In genomic region chr8:10448545-10448944, GRCm38 (mm10) we compare ENCODE assay signal across 14 mouse cellular contexts.
DNase-seq lines count a peak whose midpoint lies in the region; ATAC-seq and TF ChIP-seq lines count a peak whose summit lies in the region.
"Had no signal": no experiment of that assay in that cellular context is flagged by ENCODE, and none has a peak within 500 bp of the region (broad histone marks: within the 10 kb centered on the region; RNA-seq: fewer than 3 reads in every experiment).

No protein-coding gene starts in this region.

- H3K9me3 ChIP-seq in embryonic facial prominence, embryonic 14.5 days (ENCODE audit: control insufficient read depth, low read length): no peaks in the 10 kb centered on the region
- H3K9me3 ChIP-seq in embryonic facial prominence, embryonic 10.5 days: no peaks in the 10 kb centered on the region
- H3K9me3 ChIP-seq: G1E; hindbrain, embryonic 10.5 days; lung, embryonic 15.5 days had no signal

- intact Hi-C loops in gastrocnemius, adult 2 months (cut with DNase I): no loop called here
- intact Hi-C loops in heart, postnatal 10 days (cut with DNase I): no loop called here

- H3K4me2 ChIP-seq in embryonic facial prominence, embryonic 14.5 days (ENCODE audit: low read depth, low read length): no peak overlapping the region
- H3K4me2 ChIP-seq: heart, embryonic 11.5 days; lung, embryonic 15.5 days had no signal

- TF ChIP-seq CTCF in gastrocnemius, adult 2 months (IDR thresholded peaks at IDR 0.05): no peak

- peak; percentile 19 for DNase-seq in embryonic facial prominence, embryonic 14.5 days (ENCODE audit: low spot score)
- DNase-seq in embryonic facial prominence, embryonic 10.5 days (ENCODE audit: low spot score): no peak
- peak; percentile 53 for DNase-seq in right cerebral cortex, adult 18-20 months
- DNase-seq in right cerebral cortex, postnatal 25 days: no peak
- DNase-seq in gastrocnemius, adult 2 months: peak; percentile 83
- DNase-seq in yolk sac, embryonic 10.5 days (ENCODE audit: low spot score): no peak
- no peak for DNase-seq in heart, postnatal 10 days
- DNase-seq: cerebellum, adult 11 months; forebrain, postnatal 0 days had no signal

- no peaks in the 10 kb centered on the region for H3K27me3 ChIP-seq in embryonic facial prominence, embryonic 14.5 days (replicated peaks; ENCODE audit: control insufficient read depth, insufficient read depth, low read length)
- H3K27me3 ChIP-seq in embryonic facial prominence, embryonic 10.5 days (replicated peaks; ENCODE audit: low read depth, poor library complexity, severe bottlenecking): no peaks in the 10 kb centered on the region
- H3K27me3 ChIP-seq: lung, embryonic 15.5 days had no signal

- no peaks in the 10 kb centered on the region for H3K36me3 ChIP-seq in embryonic facial prominence, embryonic 14.5 days (ENCODE audit: control insufficient read depth, insufficient read depth, low read length)
- H3K36me3 ChIP-seq in embryonic facial prominence, embryonic 10.5 days (replicated peaks): no peaks in the 10 kb centered on the region
- H3K36me3 ChIP-seq: G1E; hindbrain, embryonic 10.5 days; lung, embryonic 15.5 days had no signal

- H3K4me3 ChIP-seq in embryonic facial prominence, embryonic 14.5 days (ENCODE audit: low read depth, low read length): no peak overlapping the region
- no peak overlapping the region for H3K4me3 ChIP-seq in embryonic facial prominence, embryonic 10.5 days
- peak overlapping the region; percentile 65 for H3K4me3 ChIP-seq in gastrocnemius, adult 2 months
- H3K4me3 ChIP-seq: hindbrain, embryonic 10.5 days; lung, embryonic 15.5 days had no signal

- no peak for ATAC-seq in embryonic facial prominence, embryonic 14.5 days (ENCODE audit: low read depth)
- peak; percentile 91 for ATAC-seq in megakaryocyte-erythroid progenitor cell, adult 5-6 weeks (replicated peaks; ENCODE audit: low FRiP score, low TSS enrichment, poor library complexity, severe bottlenecking)
- ATAC-seq: forebrain, postnatal 0 days had no signal

- H3K9ac ChIP-seq in embryonic facial prominence, embryonic 14.5 days (ENCODE audit: low read depth, low read length): no peak overlapping the region
- H3K9ac ChIP-seq: forebrain, postnatal 0 days; lung, embryonic 15.5 days had no signal

- WGBS in embryonic facial prominence, embryonic 14.5 days: 73% methylated on average over 14 of the region's 14 CpGs
- 87% methylated on average over 14 of the region's 14 CpGs for WGBS in embryonic facial prominence, embryonic 10.5 days

- H3K4me1 ChIP-seq in embryonic facial prominence, embryonic 14.5 days (ENCODE audit: control insufficient read depth, insufficient read depth, low read length): no peaks in the 10 kb centered on the region
- H3K4me1 ChIP-seq in embryonic facial prominence, embryonic 10.5 days: 0 out of 2 replicates have a peak, but pooled peaks cover 4% of the 10 kb centered on the region
- H3K4me1 ChIP-seq: lung, embryonic 15.5 days had no signal

- no peak overlapping the region for H3K27ac ChIP-seq in embryonic facial prominence, embryonic 14.5 days (replicated peaks; ENCODE audit: low read depth, low read length)
- H3K27ac ChIP-seq in embryonic facial prominence, embryonic 10.5 days (replicated peaks): no peak overlapping the region
- peak overlapping the region; percentile 90 for H3K27ac ChIP-seq in gastrocnemius, adult 2 months
- H3K27ac ChIP-seq: hindbrain, embryonic 10.5 days; lung, embryonic 15.5 days had no signal

Comparison
In these comparisons a context has a peak if more than half of its experiments do, and no peak if none do; other contexts are left out.
1. DNase-seq: peak in embryonic facial prominence, embryonic 14.5 days (single experiment), right cerebral cortex, adult 18-20 months (single experiment) and gastrocnemius, adult 2 months (single experiment); none in embryonic facial prominence, embryonic 10.5 days (single experiment), right cerebral cortex, postnatal 25 days (single experiment), yolk sac, embryonic 10.5 days (single experiment) and heart, postnatal 10 days (0 of 2).